Mouse (Mus musculus) gastrocnemius, postnatal 14 days (tissue): ENCODE measurements at regions not wholly inside any gene's neighbourhood (a gene's known extent, or its start where the extent isn't known, plus 50 kb on each side); places are given as distances from the start of the nearest gene placed in this dataset.

ENCODE experiments used
- DNase-seq: peaks from one replicate; pipeline ENCODE4 v3.0.0; 2021; ENCODE audit warnings: mixed read lengths
- intact Hi-C: fragments of 180-260 bp; cut with DNase I; formaldehyde crosslinking; loops from one replicate; pipeline ENCODE4 v1.15.1; 2025; ENCODE audit warnings: low total_unique reads

GRCm38 (mm10) chr3:38820787-38821186, 66.0 kb upstream of the Fat4 start:
- intact Hi-C loops, result no loop called here
- DNase-seq, result no peak

DNA sequence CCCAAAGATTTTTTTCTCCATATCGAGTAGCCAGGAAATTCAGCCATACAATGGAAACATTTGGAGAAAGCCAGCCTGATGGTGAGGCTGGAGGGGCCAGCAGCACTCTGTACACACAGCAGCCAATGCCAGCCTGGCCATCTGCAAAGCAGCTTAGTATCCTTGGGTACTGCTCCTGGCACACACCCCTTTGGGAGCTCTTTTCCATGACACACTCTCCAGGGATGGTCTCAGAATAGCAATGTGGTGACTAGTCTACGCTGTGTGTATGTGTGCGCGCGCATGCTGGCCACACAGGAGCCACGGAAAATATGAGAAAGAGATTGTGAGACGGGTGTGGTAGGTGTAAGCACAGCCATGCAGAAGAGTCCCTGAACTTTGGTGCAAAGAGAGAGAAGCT, 66.4 kb upstream of the Fat4 start:
- intact Hi-C loops, result no loop called here
- DNase-seq, result peak; percentile 34

DNA sequence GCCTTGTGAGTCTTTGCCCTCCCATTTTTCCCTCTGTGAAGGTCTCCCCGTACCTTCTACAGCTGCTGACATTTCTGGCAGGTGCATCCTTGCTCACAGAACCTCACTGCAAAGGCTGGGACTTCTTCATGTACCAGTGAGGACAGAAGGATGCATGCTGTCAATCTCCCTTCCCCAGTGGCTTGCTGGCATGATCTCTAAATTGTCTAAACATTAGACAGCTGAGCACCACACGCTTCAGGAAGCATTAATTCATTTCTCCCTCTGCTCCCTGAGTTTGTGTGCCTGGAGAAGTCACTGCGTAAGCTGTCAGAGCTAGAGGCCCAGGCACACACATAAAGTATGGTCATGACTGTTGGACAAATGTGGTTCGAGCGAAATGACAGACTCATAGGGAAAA, 69.1 kb upstream of the Fat4 start:
- intact Hi-C loops, result no loop called here
- DNase-seq, result no peak

DNA sequence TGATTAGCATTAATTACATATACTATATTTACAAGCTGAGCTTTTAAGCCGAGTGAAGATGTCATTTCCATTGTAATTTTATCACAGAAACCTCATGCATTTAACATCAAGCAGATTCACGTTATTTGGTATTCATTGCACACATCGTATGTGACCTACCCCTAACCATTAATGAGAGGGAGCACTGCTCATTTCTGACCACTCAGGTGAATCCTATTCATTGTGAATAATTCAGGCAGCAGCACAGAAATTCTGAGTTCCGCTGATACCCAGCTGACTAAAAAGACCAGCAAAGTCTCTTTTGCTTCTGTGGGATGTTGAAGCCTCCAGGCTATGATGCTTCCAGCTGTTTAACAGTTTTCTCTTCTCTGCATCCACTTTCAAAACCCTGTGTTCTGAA, 74.3 kb upstream of the Fat4 start:
- intact Hi-C loops, result no loop called here
- DNase-seq, result no peak

GRCm38 (mm10) chr3:38811635-38812034, 75.1 kb upstream of the Fat4 start:
- intact Hi-C loops, result no loop called here

GRCm38 (mm10) chr3:38806469-38807055, 80.2 kb upstream of the Fat4 start:
- intact Hi-C loops, result no loop called here

More at GRCm38 (mm10) chr3:38811635-38812034, 75.1 kb upstream of the Fat4 start:
- DNase-seq, result no peak

DNA sequence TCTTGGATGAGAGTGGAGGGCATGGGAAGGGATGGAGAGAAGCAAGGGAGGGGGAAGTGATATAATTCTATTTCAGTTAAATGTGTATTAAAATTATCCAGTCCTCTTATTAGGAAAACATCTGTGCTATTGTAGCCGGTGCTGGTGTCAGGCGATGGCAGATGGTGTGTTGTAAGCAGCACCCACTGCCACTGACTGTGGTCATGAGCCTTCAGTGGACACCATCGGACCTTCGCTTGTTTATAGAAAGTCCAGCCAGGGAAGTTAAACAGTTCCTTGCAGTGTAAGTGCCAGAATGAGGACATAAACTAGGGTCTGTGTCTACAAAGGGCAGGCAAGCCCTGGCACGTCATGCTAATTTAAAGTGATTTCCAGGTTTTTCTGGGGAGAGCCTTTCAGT, 80.7 kb upstream of the Fat4 start:
- no peak for DNase-seq
- intact Hi-C loops, result no loop called here

More at GRCm38 (mm10) chr3:38806469-38807055, 80.2 kb upstream of the Fat4 start:
- DNase-seq, result no peak

DNA sequence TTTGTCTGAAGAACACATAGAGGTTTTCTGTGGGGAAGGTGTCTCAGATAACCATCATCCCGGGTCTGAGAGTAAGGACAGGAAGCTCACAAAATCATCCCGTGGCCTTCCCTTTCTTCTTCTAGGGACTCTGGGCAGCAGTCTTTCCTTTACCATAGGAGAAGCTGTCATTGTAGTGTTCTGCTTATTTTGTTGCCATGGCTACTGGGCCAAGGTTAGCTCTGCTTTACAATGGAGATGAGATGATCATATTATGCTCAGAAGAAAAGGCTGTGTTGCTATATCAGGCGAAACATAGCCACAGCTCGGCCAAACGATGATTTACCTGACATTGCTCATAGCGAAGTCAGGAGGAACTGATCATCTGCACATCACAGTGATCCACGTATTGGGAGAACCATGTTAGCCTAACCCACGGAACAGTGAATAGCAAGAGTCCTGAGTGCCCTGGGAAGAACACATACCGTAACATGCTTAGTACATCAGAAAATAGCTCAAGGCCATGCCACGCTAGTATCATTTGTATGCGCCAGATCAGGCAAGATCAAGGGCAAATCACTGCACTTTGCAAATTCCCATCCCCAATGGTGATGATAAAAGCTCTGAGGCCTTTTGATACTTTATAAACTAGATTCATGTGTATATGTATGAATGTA, 91.0 kb upstream of the Fat4 start:
- intact Hi-C loops, result no loop called here
- no peak for DNase-seq

- no peak for DNase-seq
- intact Hi-C loops, result no loop called here
Observed at GRCm38 (mm10) chr3:38793221-38793620, 93.5 kb upstream of the Fat4 start.

DNA sequence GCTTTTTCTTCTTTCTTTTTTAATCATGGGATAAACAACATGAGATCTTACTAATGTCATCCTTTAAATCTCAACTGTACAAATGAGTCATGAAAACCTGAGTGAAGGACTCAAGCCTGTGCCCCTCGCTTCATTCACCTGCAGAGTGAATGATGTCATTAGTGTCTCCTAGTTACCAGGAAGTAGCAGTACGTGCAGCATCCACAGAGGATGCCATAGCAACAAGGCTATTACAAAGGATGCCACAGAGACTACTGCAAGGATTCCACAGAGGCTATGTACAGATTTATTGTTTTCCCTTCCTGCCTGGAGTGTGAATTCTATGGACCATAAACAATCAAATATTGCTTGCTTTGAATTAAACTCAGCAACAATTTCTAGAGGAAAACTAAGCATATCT, 98.0 kb upstream of the Fat4 start:
- intact Hi-C loops, result no loop called here

DNA sequence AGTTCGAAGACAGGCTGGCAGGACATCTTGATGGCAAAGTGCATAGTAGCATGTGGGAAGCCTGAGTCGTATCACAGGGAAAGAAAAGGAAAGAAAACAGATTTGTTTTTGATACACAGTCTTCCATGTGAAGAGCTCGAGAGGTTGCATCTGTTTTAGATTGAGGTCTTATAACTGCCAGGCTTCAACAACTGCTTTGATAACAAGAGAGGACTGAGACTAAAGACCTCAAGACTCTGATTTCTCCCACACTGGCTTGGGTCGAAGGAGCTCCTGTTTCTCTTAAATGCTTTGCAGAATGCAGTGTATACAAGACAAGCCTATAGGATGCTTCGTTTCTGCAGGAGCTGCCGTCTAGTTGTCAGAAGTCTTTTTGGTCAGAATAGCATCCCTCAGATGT, 103.0 kb upstream of the Fat4 start:
- DNase-seq, result no peak
- intact Hi-C loops, result no loop called here

More for the DNA sequence above, 98.0 kb upstream of the Fat4 start:
- no peak for DNase-seq

DNA sequence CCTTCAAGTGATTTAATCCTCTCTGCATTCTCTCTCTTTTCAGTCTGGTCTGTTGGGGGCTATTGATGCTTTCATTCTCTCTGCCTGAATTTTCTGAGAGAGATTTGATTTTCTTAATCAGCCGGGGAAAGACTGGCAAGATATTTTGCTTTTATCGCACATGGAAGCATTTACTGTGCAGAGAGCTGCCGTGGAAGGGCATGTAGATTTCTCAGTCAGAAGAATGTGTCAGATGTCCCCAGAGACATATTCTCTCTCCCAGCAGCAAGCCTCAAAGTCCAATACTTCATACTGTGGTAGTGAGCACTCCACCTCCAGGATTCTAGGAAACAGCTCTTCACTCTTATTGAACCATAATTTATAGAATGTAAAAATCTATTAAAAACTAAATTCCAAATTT, 103.7 kb upstream of the Fat4 start:
- intact Hi-C loops, result no loop called here

GRCm38 (mm10) chr3:38776743-38777366, 109.9 kb upstream of the Fat4 start:
- DNase-seq, result no peak
- intact Hi-C loops, result no loop called here

More for the DNA sequence above, 103.7 kb upstream of the Fat4 start:
- no peak for DNase-seq

- intact Hi-C loops, result no loop called here
- no peak for DNase-seq
Observed at GRCm38 (mm10) chr3:38754632-38755123, 132.1 kb upstream of the Fat4 start.

DNA sequence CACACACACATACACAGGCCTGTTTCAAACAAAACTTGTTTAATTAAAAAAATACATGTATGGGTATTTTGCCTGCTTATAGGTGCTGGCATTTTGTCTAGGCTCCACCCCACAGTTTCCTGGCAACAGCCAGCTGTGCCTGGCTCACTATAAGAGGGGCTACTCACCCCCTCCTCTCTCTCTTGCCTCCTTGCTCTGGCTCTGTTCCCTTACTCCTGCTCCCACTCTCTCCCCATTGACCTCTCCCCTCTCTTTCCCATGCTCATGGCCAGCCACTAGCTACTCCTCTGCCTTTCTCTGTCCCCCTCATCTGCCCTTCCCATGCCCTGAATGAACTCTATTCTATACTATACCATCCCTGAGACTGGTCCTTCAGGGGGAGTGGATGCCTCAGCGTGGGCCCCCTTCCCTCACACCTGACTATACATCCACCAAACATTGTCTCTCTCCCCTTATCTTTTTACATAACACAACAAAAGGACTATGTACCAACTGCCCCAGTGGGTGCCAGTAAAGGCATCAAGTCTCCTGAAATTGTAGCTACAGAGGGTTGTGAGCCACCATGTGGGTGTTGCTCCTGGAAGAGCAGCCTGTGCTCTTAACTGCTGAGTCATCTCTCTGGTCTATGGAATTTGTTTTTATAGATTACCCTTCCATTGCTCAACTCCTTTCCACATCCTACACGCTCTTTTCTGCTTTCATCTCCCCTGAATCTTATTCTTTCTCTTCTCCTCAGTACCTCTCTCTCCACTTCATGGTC, 133.1 kb upstream of the Fat4 start:
- DNase-seq, result no peak
- intact Hi-C loops, result no loop called here

DNA sequence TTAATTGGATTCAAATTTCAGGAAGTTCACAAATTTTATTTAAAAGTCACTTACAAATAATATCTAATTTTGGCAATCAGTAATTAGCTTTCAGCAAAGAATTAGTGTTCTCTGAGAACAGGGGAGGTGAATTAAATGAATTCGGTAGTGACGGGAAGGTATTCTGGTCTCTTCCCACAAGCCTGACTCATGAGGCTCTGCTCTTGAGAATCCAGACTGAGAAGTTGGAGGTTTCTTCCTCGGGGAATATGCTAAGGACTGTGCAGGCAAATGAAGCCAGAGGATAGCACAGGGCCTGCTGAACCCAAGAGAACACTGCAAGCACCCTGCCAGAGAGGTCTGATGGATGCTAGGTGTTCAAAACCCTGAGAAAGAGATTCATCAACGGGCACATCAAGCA, 144.6 kb upstream of the Fat4 start:
- intact Hi-C loops, result no loop called here
- DNase-seq, result no peak

DNA sequence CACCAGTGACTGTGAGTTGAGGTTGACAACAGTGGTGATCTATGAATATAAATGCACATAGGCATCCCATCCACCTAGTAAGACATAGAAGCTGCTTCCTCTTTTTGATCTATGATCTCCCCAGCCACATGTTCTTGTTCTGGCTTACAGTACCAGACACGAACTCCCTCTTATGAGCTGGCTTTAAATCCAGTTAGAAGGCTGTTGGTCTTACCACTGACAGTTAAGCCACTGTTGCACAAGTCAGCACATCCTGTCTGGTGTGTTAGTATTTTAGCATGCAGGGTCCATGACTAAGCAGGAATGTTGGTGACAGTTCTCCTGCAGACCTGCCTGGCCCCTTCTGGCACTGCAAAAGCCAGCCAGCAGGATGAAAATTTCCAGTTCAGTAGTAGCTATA, 164.1 kb upstream of the Fat4 start:
- DNase-seq, result no peak
- intact Hi-C loops, result no loop called here

- DNase-seq, result no peak
- intact Hi-C loops, result no loop called here
Observed at GRCm38 (mm10) chr3:38712078-38712873, 174.5 kb upstream of the Fat4 start.

- DNase-seq, result no peak
- intact Hi-C loops, result no loop called here
Observed at GRCm38 (mm10) chr3:38711229-38711628, 175.5 kb upstream of the Fat4 start.

DNA sequence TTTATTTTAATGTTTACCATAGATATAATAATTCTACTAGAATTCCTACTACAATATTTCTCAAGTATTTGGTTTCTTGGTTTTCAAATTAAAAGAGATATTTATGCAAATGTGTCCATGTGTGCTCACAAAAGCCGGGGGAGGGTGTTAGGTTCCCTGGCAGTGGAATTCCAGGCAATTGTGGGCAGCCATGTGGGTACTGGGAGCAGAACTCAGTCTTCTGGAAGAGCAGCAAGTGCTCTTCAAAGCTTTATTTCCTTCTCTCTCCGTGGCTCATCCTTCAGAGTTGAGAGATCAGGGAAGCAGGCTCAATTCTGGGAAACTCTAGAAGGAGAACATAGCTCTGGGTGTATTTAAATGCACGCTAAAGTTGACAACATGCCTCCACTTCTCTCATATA, 178.8 kb upstream of the Fat4 start:
- no peak for DNase-seq
- intact Hi-C loops, result no loop called here
